Mouse (Mus musculus) megakaryocyte-erythroid progenitor cell, adult 5 weeks (primary cell): ENCODE measurements around the gene Brdt. TPM values are rescaled to one million over a fixed set of nuclear protein-coding genes. Genes with fewer than 3 reads are reported as not detected.

Experiments
- polyA plus RNA-seq: library from polyadenylated mRNA; stranded (reverse); fragments of >175 nt; gene quantifications from 2 replicates; pipeline ENCODE4 v1.2.3, GENCODE M21; 2012

The Brdt gene
- polyA plus RNA-seq = 0.04 and 0.10 TPM in 2 replicates

GRCm38 (mm10) chr5:107330916-107331421 is at the start of gene Brdt:
Gene Brdt, plus strand, starts transcription at chr5:107331159.

GRCm38 (mm10) chr5:107289234-107289764 is 41.7 kb upstream of the Brdt start, which contains the start of gene Tgfbr3:
Gene Tgfbr3, minus strand, starts transcription at chr5:107289629.

GRCm38 (mm10) chr5:107402436-107402835 is 71.5 kb downstream of the Brdt start, which contains the start of gene Ephx4:
Gene Ephx4, plus strand, starts transcription at chr5:107402736.

GRCm38 (mm10) chr5:107431249-107431648 is 100.3 kb downstream of the Brdt start, which contains the start of gene Lpcat2b:
Gene Lpcat2b, plus strand, starts transcription at chr5:107431549.

Other genes with a start within 250 kb of the Brdt start
- 3.6 and 8.4 TPM in 2 replicates for gene Tgfbr3, start 41.5 kb upstream of the Brdt start, polyA plus RNA-seq
- 0.05 TPM in 1 of 2 replicates, not detected in the other for gene Ephx4, start 71.6 kb downstream of the Brdt start, polyA plus RNA-seq
- 0.04 TPM in 1 of 2 replicates, not detected in the other for gene Lpcat2b, start 100.4 kb downstream of the Brdt start, polyA plus RNA-seq
- 1.3 TPM in 2 replicates for gene Btbd8, start 106.8 kb downstream of the Brdt start, polyA plus RNA-seq
- gene Gm42669, start 176.5 kb downstream of the Brdt start, polyA plus RNA-seq = 0.09 TPM in 1 of 2 replicates, not detected in the other
- gene 1700028K03Rik, start 203.6 kb downstream of the Brdt start, polyA plus RNA-seq = not detected in 2 replicates